Mouse (Mus musculus) heart, adult 2 months (tissue): Measurements from ENCODE around the gene Per2.

Source experiments
- CTCF ChIP-seq: fragments of 200-600 bp; IDR thresholded peaks from 2 replicates; pipeline ENCODE4 v1.8.1; 2022; ENCODE audit warnings: antibody characterized with exemption, mild to moderate bottlenecking, moderate library complexity
- EP300 ChIP-seq: fragments of 200-500 bp; IDR thresholded peaks from 2 replicates; pipeline ENCODE4 v1.6.1; 2011; ENCODE audit warnings: low read depth, low read length, control low read depth; ENCODE audit not compliant: insufficient read depth

GRCm38 (mm10) chr1:91430761-91431160, 28.4 kb downstream of the Per2 start:
- TF ChIP-seq EP300: no peak
- no peak for TF ChIP-seq CTCF
